Comparison of ENCODE assay signal across 9 mouse cellular contexts in genomic region chr8:125935649-125936048, GRCm38 (mm10). TPM values are rescaled to one million over a fixed set of nuclear protein-coding genes. Genes with fewer than 3 reads are reported as not detected.
DNase-seq lines count a peak whose midpoint lies in the region; ATAC-seq lines count a peak whose summit lies in the region.
"Had no signal": no experiment of that assay in that cellular context is flagged by ENCODE, and none has a peak within 500 bp of the region (broad histone marks: within the 10 kb centered on the region; RNA-seq: fewer than 3 reads in every experiment).

No protein-coding gene starts in this region.

- WGBS in intestine, embryonic 14.5 days: 44% methylated on average over 9 of the region's 9 CpGs
- 43% methylated on average over 9 of the region's 9 CpGs for WGBS in intestine, embryonic 15.5 days

- H3K4me1 ChIP-seq in intestine, embryonic 14.5 days (replicated peaks; ENCODE audit: control insufficient read depth, insufficient read depth, low read length): no peaks in the 10 kb centered on the region
- H3K4me1 ChIP-seq in intestine, embryonic 15.5 days (replicated peaks): no peaks in the 10 kb centered on the region

- H3K4me3 ChIP-seq in intestine, embryonic 14.5 days (ENCODE audit: low read depth, low read length): no peak overlapping the region
- no peak overlapping the region for H3K4me3 ChIP-seq in intestine, embryonic 15.5 days (replicated peaks)

- peak; percentile 74 for DNase-seq in intestine, embryonic 14.5 days (ENCODE audit: low spot score)
- peak; percentile 80 for DNase-seq in ES-CJ7 (ENCODE audit: low read depth, low spot score)
- DNase-seq in c-Kit-positive CD71-negative TER-119-negative erythroid progenitor cells, embryonic 14.5 days (ENCODE audit: low read depth): peak; percentile 40
- DNase-seq in layer of hippocampus, postnatal 25 days (ENCODE audit: extremely low spot score in 1 of 2, low spot score in 1 of 2): peak; percentile 49 to 69
- peak; percentile 69 for DNase-seq in mesoderm, embryonic 11.5 days (ENCODE audit: low read depth, low spot score)
- DNase-seq in thymus, postnatal 4 days: peak; percentile 72

- H3K4me2 ChIP-seq in intestine, embryonic 14.5 days (ENCODE audit: low read length): no peak overlapping the region
- no peak overlapping the region for H3K4me2 ChIP-seq in intestine, embryonic 15.5 days (replicated peaks)

- H3K36me3 ChIP-seq in intestine, embryonic 14.5 days (ENCODE audit: control insufficient read depth, insufficient read depth, low read length): no peaks in the 10 kb centered on the region
- H3K36me3 ChIP-seq in intestine, embryonic 15.5 days: no peaks in the 10 kb centered on the region

- H3K27ac ChIP-seq in intestine, embryonic 14.5 days (ENCODE audit: low read depth): no peak overlapping the region
- no peak overlapping the region for H3K27ac ChIP-seq in intestine, embryonic 15.5 days
- H3K27ac ChIP-seq: macrophage had no signal

- no peak overlapping the region for H3K9ac ChIP-seq in intestine, embryonic 14.5 days (ENCODE audit: low read length)
- no peak overlapping the region for H3K9ac ChIP-seq in intestine, embryonic 15.5 days

- no peak for ATAC-seq in intestine, embryonic 14.5 days (replicated peaks; ENCODE audit: low FRiP score, low TSS enrichment, low read depth)
- no peak for ATAC-seq in intestine, embryonic 15.5 days
- ATAC-seq in erythroid progenitor cell, adult 5-6 weeks (replicated peaks; ENCODE audit: low FRiP score, poor library complexity, severe bottlenecking): peak; percentile 25

- H3K9me3 ChIP-seq in intestine, embryonic 14.5 days (ENCODE audit: control insufficient read depth, low read length): no peaks in the 10 kb centered on the region
- H3K9me3 ChIP-seq in intestine, embryonic 15.5 days: no peaks in the 10 kb centered on the region

- no peaks in the 10 kb centered on the region for H3K27me3 ChIP-seq in intestine, embryonic 14.5 days (replicated peaks; ENCODE audit: control insufficient read depth, insufficient read depth, low read length)
- no peaks in the 10 kb centered on the region for H3K27me3 ChIP-seq in intestine, embryonic 15.5 days (replicated peaks)

RNA-seq across cellular contexts. Expression of gene Map3k21, which starts 25.4 kb away (rescaled TPM):
- polyA plus RNA-seq in intestine, embryonic 14.5 days (2014; fragmentation: Nextera tagmentation; extraction: Ambion mirVana): 3.9 and 4.7 TPM in 2 replicates
- 4.2 and 4.5 TPM in 2 replicates for polyA plus RNA-seq in intestine, embryonic 15.5 days (2015; fragmentation: Nextera tagmentation; extraction: Ambion mirVana)
- not detected in 2 replicates for total RNA-seq in erythroid progenitor cell, adult 5-6 weeks (2015; ENCODE audit: low replicate concordance)
- not detected in 2 replicates for total RNA-seq in erythroid progenitor cell, adult 5-6 weeks (2017; ENCODE audit: low replicate concordance)
- total RNA-seq in layer of hippocampus, postnatal 25 days (2021): 1 to 10 TPM; 1.1 to 1.5 TPM
- polyA plus RNA-seq: macrophage had no signal

RNA-seq across cellular contexts. Expression of gene Pcnx2, which starts 37.5 kb away (rescaled TPM):
- 0.08 and 0.17 TPM in 2 replicates for polyA plus RNA-seq in intestine, embryonic 14.5 days (2014; fragmentation: Nextera tagmentation; extraction: Ambion mirVana)
- polyA plus RNA-seq in intestine, embryonic 15.5 days (2015; fragmentation: Nextera tagmentation; extraction: Ambion mirVana): 0.11 and 0.13 TPM in 2 replicates
- total RNA-seq in erythroid progenitor cell, adult 5-6 weeks (2015; ENCODE audit: low replicate concordance): not detected in 2 replicates
- not detected in 2 replicates for total RNA-seq in erythroid progenitor cell, adult 5-6 weeks (2017; ENCODE audit: low replicate concordance)
- total RNA-seq in layer of hippocampus, postnatal 25 days (2021): 10 to 100 TPM; 66.0 to 66.3 TPM
- polyA plus RNA-seq: macrophage had no signal

RNA-seq across cellular contexts. Expression of gene Kcnk1, which starts 59.3 kb away (rescaled TPM):
- polyA plus RNA-seq in intestine, embryonic 14.5 days (2014; fragmentation: Nextera tagmentation; extraction: Ambion mirVana): 46.2 and 50.3 TPM in 2 replicates
- 46.6 and 47.3 TPM in 2 replicates for polyA plus RNA-seq in intestine, embryonic 15.5 days (2015; fragmentation: Nextera tagmentation; extraction: Ambion mirVana)
- total RNA-seq in erythroid progenitor cell, adult 5-6 weeks (2015; ENCODE audit: low replicate concordance): not detected in 2 replicates
- total RNA-seq in erythroid progenitor cell, adult 5-6 weeks (2017; ENCODE audit: low replicate concordance): not detected in 2 replicates
- 10 to 100 TPM; 78.3 to 82.5 TPM for total RNA-seq in layer of hippocampus, postnatal 25 days (2021)
- polyA plus RNA-seq: macrophage had no signal

Comparison
In these comparisons a context has a peak if more than half of its experiments do, and no peak if none do; other contexts are left out.
1. RNA of gene Pcnx2, which starts 37.5 kb away (total RNA-seq): 66.0 to 66.3 TPM in layer of hippocampus, postnatal 25 days; not detected in erythroid progenitor cell, adult 5-6 weeks; every median in the first group is over 10 times any median in the second.
2. RNA of gene Kcnk1, which starts 59.3 kb away (total RNA-seq): 78.3 to 82.5 TPM in layer of hippocampus, postnatal 25 days; not detected in erythroid progenitor cell, adult 5-6 weeks; every median in the first group is over 10 times any median in the second.
3. Peak in every context shown above with its lines, with median percentiles within 50 percentile points of each other: DNase-seq.